Mouse (Mus musculus) cerebellum, adult 2 months (tissue): ENCODE results near the gene Sh2b3.

Source experiments
- CTCF ChIP-seq: fragments of 200-500 bp; IDR thresholded peaks from 2 replicates; pipeline ENCODE4 v1.5.1; 2011; ENCODE audit warnings: low read depth, mild to moderate bottlenecking, control low read depth, low read length, moderate library complexity, borderline replicate concordance; ENCODE audit not compliant: insufficient read depth
- POLR2A ChIP-seq: fragments of 200-500 bp; IDR thresholded peaks from 2 replicates; pipeline ENCODE4 v1.6.1; 2011; ENCODE audit warnings: low read length, control low read depth, borderline replicate concordance; ENCODE audit not compliant: insufficient read depth

GRCm38 (mm10) chr5:121820161-121820560, 17.3 kb downstream of the Sh2b3 start:
- TF ChIP-seq CTCF (no peak), POLR2A (no peak)
